In the genomic region with DNA sequence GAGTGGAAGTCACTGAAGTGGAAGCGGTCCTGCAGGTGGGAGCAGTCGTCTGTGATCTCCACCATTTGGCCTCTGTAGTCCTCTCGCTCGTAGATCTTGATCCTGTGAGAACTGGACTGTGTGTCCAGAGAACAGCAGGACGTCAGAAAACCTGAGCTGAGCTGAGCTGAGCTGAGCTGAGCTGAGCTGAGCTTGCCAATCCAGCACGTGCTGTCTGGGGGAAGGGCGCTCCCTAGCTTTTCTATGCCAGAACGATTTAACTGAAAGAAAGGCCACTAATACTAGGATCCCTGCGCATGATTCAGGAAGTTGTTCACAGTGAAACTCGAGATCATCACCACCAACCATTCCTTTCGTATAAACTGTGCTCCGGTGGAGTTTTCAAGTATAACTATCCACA, we compare ENCODE assay signal across 10 mouse cellular contexts. TPM values are rescaled to one million over a fixed set of nuclear protein-coding genes. Genes with fewer than 3 reads are reported as not detected.
DNase-seq lines count a peak whose midpoint lies in the region; ATAC-seq and TF ChIP-seq lines count a peak whose summit lies in the region.
"Had no signal": no experiment of that assay in that cellular context is flagged by ENCODE, and none has a peak within 500 bp of the region (broad histone marks: within the 10 kb centered on the region; RNA-seq: fewer than 3 reads in every experiment).

No protein-coding gene starts in this region.

- no peak overlapping the region for H3K4me3 ChIP-seq in lung, postnatal 0 days (ENCODE audit: low read depth, low read length)
- no peak overlapping the region for H3K4me3 ChIP-seq in kidney, embryonic 14.5 days (ENCODE audit: low read length)
- H3K4me3 ChIP-seq in forebrain, embryonic 13.5 days, result no peak overlapping the region
- H3K4me3 ChIP-seq: stomach, embryonic 15.5 days had no signal

- H3K27me3 ChIP-seq in lung, postnatal 0 days (replicated peaks; ENCODE audit: insufficient read depth, low read length), result no peaks in the 10 kb centered on the region
- no peaks in the 10 kb centered on the region for H3K27me3 ChIP-seq in kidney, embryonic 14.5 days (ENCODE audit: control insufficient read depth, insufficient read depth, low read length)
- H3K27me3 ChIP-seq in forebrain, embryonic 13.5 days, result no peaks in the 10 kb centered on the region
- H3K27me3 ChIP-seq: stomach, embryonic 15.5 days had no signal

- no peak for TF ChIP-seq EP300 in lung, postnatal 0 days (IDR thresholded peaks at IDR 0.05)

- H3K9me3 ChIP-seq in lung, postnatal 0 days (ENCODE audit: low read length), result no peaks in the 10 kb centered on the region
- no peaks in the 10 kb centered on the region for H3K9me3 ChIP-seq in kidney, embryonic 14.5 days (ENCODE audit: control insufficient read depth, low read length)
- H3K9me3 ChIP-seq in forebrain, embryonic 13.5 days (replicated peaks), result no peaks in the 10 kb centered on the region
- H3K9me3 ChIP-seq: stomach, embryonic 15.5 days had no signal

- no peaks in the 10 kb centered on the region for H3K4me1 ChIP-seq in lung, postnatal 0 days (ENCODE audit: insufficient read depth, low read depth, low read length)
- H3K4me1 ChIP-seq in kidney, embryonic 14.5 days (ENCODE audit: control insufficient read depth, insufficient read depth, low read length), result no peaks in the 10 kb centered on the region
- H3K4me1 ChIP-seq in forebrain, embryonic 13.5 days, result 0 out of 2 replicates have a peak, but pooled peaks cover 7% of the 10 kb centered on the region
- H3K4me1 ChIP-seq: stomach, embryonic 15.5 days had no signal

- intact Hi-C loops in heart, postnatal 25 days (cut with DNase I), result no loop called here

- TF ChIP-seq CTCF in lung, postnatal 0 days (IDR thresholded peaks at IDR 0.05), result no peak

- 53% methylated on average over 12 of the region's 12 CpGs for WGBS in lung, postnatal 0 days
- 45% methylated on average over 12 of the region's 12 CpGs for WGBS in kidney, embryonic 14.5 days
- WGBS in forebrain, embryonic 13.5 days, result 53% methylated on average over 12 of the region's 12 CpGs

- no peak overlapping the region for H3K9ac ChIP-seq in lung, postnatal 0 days (replicated peaks; ENCODE audit: low read depth)
- no peak overlapping the region for H3K9ac ChIP-seq in kidney, embryonic 14.5 days (ENCODE audit: low read depth, low read length)
- H3K9ac ChIP-seq in forebrain, embryonic 13.5 days, result no peak overlapping the region
- H3K9ac ChIP-seq: stomach, embryonic 15.5 days had no signal

- H3K4me2 ChIP-seq in lung, postnatal 0 days (replicated peaks; ENCODE audit: low read depth, low read length), result no peak overlapping the region
- H3K4me2 ChIP-seq in kidney, embryonic 14.5 days (replicated peaks; ENCODE audit: low read depth, low read length), result no peak overlapping the region
- no peak overlapping the region for H3K4me2 ChIP-seq in forebrain, embryonic 13.5 days
- H3K4me2 ChIP-seq: stomach, embryonic 15.5 days had no signal

- H3K27ac ChIP-seq in lung, postnatal 0 days (ENCODE audit: low read length), result no peak overlapping the region
- no peak overlapping the region for H3K27ac ChIP-seq in kidney, embryonic 14.5 days (ENCODE audit: low read depth, low read length)
- no peak overlapping the region for H3K27ac ChIP-seq in forebrain, embryonic 13.5 days
- H3K27ac ChIP-seq: stomach, embryonic 15.5 days had no signal

- peak; percentile 7 for DNase-seq in lung, postnatal 14 days
- no peak for DNase-seq in lung, postnatal 0 days (ENCODE audit: low spot score)
- DNase-seq in cerebellum, adult 9-11 months, result peak; percentile 6
- peak; percentile 28 for DNase-seq in ovary, postnatal 14 days (ENCODE audit: low spot score)
- no peak for DNase-seq in heart, postnatal 25 days (ENCODE audit: low spot score)

- no peaks in the 10 kb centered on the region for H3K36me3 ChIP-seq in lung, postnatal 0 days (ENCODE audit: insufficient read depth, low read length)
- no peaks in the 10 kb centered on the region for H3K36me3 ChIP-seq in kidney, embryonic 14.5 days (ENCODE audit: control insufficient read depth, insufficient read depth, low read length)
- H3K36me3 ChIP-seq in forebrain, embryonic 13.5 days (ENCODE audit: poor library complexity, severe bottlenecking), result no peaks in the 10 kb centered on the region
- H3K36me3 ChIP-seq: stomach, embryonic 15.5 days had no signal

- ATAC-seq in lung, postnatal 0 days, result no peak
- peak; percentile 81; the same call in 1 of the 2 replicates for ATAC-seq in kidney, embryonic 14.5 days (ENCODE audit: low FRiP score, low TSS enrichment)
- ATAC-seq in monocyte, adult 5-6 weeks (replicated peaks; ENCODE audit: insufficient number of reproducible peaks, low FRiP score, low TSS enrichment, poor library complexity, severe bottlenecking), result no peak
- no peak for ATAC-seq in forebrain, embryonic 13.5 days

RNA-seq across cellular contexts. Expression of gene Cryge, which starts 2.2 kb away (rescaled TPM):
- not detected in 2 replicates for polyA plus RNA-seq in lung, postnatal 0 days (2015; fragmentation: Nextera tagmentation; extraction: Ambion mirVana)
- polyA plus RNA-seq in kidney, embryonic 14.5 days (2014; fragmentation: Nextera tagmentation; extraction: Ambion mirVana), result not detected in 2 replicates
- not detected in 3 replicates for total RNA-seq in monocyte, adult 5-6 weeks (2017)
- polyA plus RNA-seq in forebrain, embryonic 13.5 days (2015; fragmentation: Nextera tagmentation; extraction: Ambion mirVana), result 0.38 TPM in 1 of 2 replicates, not detected in the other
- not detected for total RNA-seq in heart, postnatal 25 days (2021)
- polyA plus RNA-seq: heart, postnatal 0 days; stomach, embryonic 15.5 days had no signal

RNA-seq across cellular contexts. Expression of gene Crygd, which starts 14.5 kb away (rescaled TPM):
- not detected in 2 replicates for polyA plus RNA-seq in lung, postnatal 0 days (2015; fragmentation: Nextera tagmentation; extraction: Ambion mirVana)
- not detected in 2 replicates for polyA plus RNA-seq in kidney, embryonic 14.5 days (2014; fragmentation: Nextera tagmentation; extraction: Ambion mirVana)
- not detected in 3 replicates for total RNA-seq in monocyte, adult 5-6 weeks (2017)
- polyA plus RNA-seq in forebrain, embryonic 13.5 days (2015; fragmentation: Nextera tagmentation; extraction: Ambion mirVana), result not detected in 2 replicates
- not detected for total RNA-seq in heart, postnatal 25 days (2021)
- polyA plus RNA-seq: heart, postnatal 0 days; stomach, embryonic 15.5 days had no signal

RNA-seq across cellular contexts. Expression of gene Akr1cl, which starts 16.2 kb away (rescaled TPM):
- not detected in 2 replicates for polyA plus RNA-seq in lung, postnatal 0 days (2015; fragmentation: Nextera tagmentation; extraction: Ambion mirVana)
- polyA plus RNA-seq in kidney, embryonic 14.5 days (2014; fragmentation: Nextera tagmentation; extraction: Ambion mirVana), result not detected in 2 replicates
- not detected in 3 replicates for total RNA-seq in monocyte, adult 5-6 weeks (2017)
- polyA plus RNA-seq in forebrain, embryonic 13.5 days (2015; fragmentation: Nextera tagmentation; extraction: Ambion mirVana), result 0.10 TPM in 1 of 2 replicates, not detected in the other
- total RNA-seq in heart, postnatal 25 days (2021), result not detected

RNA-seq across cellular contexts. Expression of gene Crygc, which starts 24.7 kb away (rescaled TPM):
- not detected in 2 replicates for polyA plus RNA-seq in lung, postnatal 0 days (2015; fragmentation: Nextera tagmentation; extraction: Ambion mirVana)
- not detected in 2 replicates for polyA plus RNA-seq in kidney, embryonic 14.5 days (2014; fragmentation: Nextera tagmentation; extraction: Ambion mirVana)
- total RNA-seq in monocyte, adult 5-6 weeks (2017), result not detected in 3 replicates
- polyA plus RNA-seq in forebrain, embryonic 13.5 days (2015; fragmentation: Nextera tagmentation; extraction: Ambion mirVana), result not detected in 2 replicates
- not detected for total RNA-seq in heart, postnatal 25 days (2021)
- polyA plus RNA-seq: heart, postnatal 0 days; stomach, embryonic 15.5 days had no signal

RNA-seq across cellular contexts. Expression of gene Crygb, which starts 33.3 kb away (rescaled TPM):
- polyA plus RNA-seq in lung, postnatal 0 days (2015; fragmentation: Nextera tagmentation; extraction: Ambion mirVana), result not detected in 2 replicates
- polyA plus RNA-seq in kidney, embryonic 14.5 days (2014; fragmentation: Nextera tagmentation; extraction: Ambion mirVana), result not detected in 2 replicates
- not detected in 3 replicates for total RNA-seq in monocyte, adult 5-6 weeks (2017)
- polyA plus RNA-seq in forebrain, embryonic 13.5 days (2015; fragmentation: Nextera tagmentation; extraction: Ambion mirVana), result not detected in 2 replicates
- not detected for total RNA-seq in heart, postnatal 25 days (2021)
- polyA plus RNA-seq: heart, postnatal 0 days; stomach, embryonic 15.5 days had no signal

Comparison
In these comparisons a context has a peak if more than half of its experiments do, and no peak if none do; other contexts are left out.
1. DNase-seq: peak in lung, postnatal 14 days (single experiment), cerebellum, adult 9-11 months (single experiment) and ovary, postnatal 14 days (single experiment); none in lung, postnatal 0 days (single experiment) and heart, postnatal 25 days (single experiment).